Mouse (Mus musculus): ENCODE data around the gene Max. TPM values are rescaled to one million over a fixed set of nuclear protein-coding genes. Genes with fewer than 3 reads are reported as not detected.

Gene Max
- polyA plus RNA-seq, 1 experiment from 2014 or later: 18.4 TPM

DNA sequence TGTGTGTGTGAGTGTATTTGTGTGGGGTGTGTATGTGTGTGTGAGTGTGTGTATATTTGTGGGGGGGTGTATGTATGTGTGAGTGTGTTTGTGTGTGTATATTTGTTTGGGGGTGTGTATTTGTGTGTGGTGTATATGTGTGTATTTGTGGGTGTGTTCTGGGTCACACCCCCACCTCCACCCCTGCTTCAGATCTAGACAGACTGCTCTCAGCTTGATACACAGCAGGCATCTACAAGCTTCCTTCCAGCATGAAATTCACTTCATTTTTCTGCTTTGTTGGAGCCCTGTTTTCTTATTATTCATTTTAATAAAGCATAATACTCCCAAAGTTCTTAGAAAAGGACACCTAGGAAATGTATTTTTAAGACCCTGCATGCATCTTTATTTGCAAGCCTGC lies 63.9 kb downstream of the Max start:
- ATAC-seq: no peak
- H3K9ac ChIP-seq (ENCODE audit: low read depth, low read length): no peak overlapping the region
- H3K27me3 ChIP-seq (ENCODE audit: control insufficient read depth, insufficient read depth, low read depth, low read length): no peaks in the 10 kb centered on the region
- H3K4me2 ChIP-seq (ENCODE audit: low read length): no peak overlapping the region
- no peak overlapping the region for H3K4me3 ChIP-seq (ENCODE audit: low read depth, low read length)
- H3K4me1 ChIP-seq (ENCODE audit: control insufficient read depth, insufficient read depth, low read length): peaks cover 9% of the 10 kb centered on the region
- H3K9me3 ChIP-seq (replicated peaks; ENCODE audit: control insufficient read depth, low read length, poor library complexity, severe bottlenecking): no peaks in the 10 kb centered on the region
- peaks cover 4% of the 10 kb centered on the region for H3K36me3 ChIP-seq (ENCODE audit: control insufficient read depth, insufficient read depth, low read length)
- H3K27ac ChIP-seq (ENCODE audit: low read length): no peak overlapping the region

DNA sequence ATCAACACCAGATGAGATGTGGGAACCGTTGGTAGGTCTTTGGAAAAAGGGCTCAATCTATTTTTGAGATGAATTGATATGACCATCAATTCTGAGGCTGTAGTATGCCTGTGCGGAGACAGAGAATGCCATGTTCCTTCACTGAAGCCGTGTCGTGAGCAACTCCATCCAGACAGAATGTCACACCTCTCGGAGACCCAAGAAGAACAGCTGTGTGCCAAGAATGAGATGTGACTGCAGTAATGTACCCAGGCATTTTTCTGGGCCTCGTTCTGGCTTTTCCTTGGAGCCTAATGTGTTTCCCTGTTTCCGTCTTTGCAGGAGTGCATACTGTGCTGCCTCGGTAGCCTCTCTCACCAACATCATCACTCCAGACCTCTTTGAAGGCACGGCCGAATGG lies 65.0 kb downstream of the Max start:
- Histone ChIP-seq H3K4me2 (ENCODE audit: low read length) (no peak overlapping the region), H3K4me3 (ENCODE audit: low read depth, low read length) (no peak overlapping the region), H3K36me3 (ENCODE audit: control insufficient read depth, insufficient read depth, low read length) (peaks cover 7% of the 10 kb centered on the region), H3K4me1 (ENCODE audit: control insufficient read depth, insufficient read depth, low read length) (peaks cover 9% of the 10 kb centered on the region), H3K27me3 (ENCODE audit: control insufficient read depth, insufficient read depth, low read depth, low read length) (no peaks in the 10 kb centered on the region), H3K27ac (ENCODE audit: low read length) (no peak overlapping the region), H3K9me3 (replicated peaks; ENCODE audit: control insufficient read depth, low read length, poor library complexity, severe bottlenecking) (no peaks in the 10 kb centered on the region), H3K9ac (ENCODE audit: low read depth, low read length) (no peak overlapping the region)
- 88% methylated on average over 10 of the region's 10 CpGs for WGBS
- no peak for ATAC-seq

GRCm38 (mm10) chr12:76896566-76896965 lies 65.4 kb downstream of the Max start:
- Histone ChIP-seq H3K4me1 (ENCODE audit: control insufficient read depth, insufficient read depth, low read length) (peaks cover 9% of the 10 kb centered on the region), H3K27ac (ENCODE audit: low read length) (no peak overlapping the region), H3K36me3 (ENCODE audit: control insufficient read depth, insufficient read depth, low read length) (peaks cover 7% of the 10 kb centered on the region)

GRCm38 (mm10) chr12:76895777-76896176 lies 66.2 kb downstream of the Max start:
- Histone ChIP-seq H3K9me3 (replicated peaks; ENCODE audit: control insufficient read depth, low read length, poor library complexity, severe bottlenecking) (no peaks in the 10 kb centered on the region), H3K4me1 (ENCODE audit: control insufficient read depth, insufficient read depth, low read length) (peaks cover 9% of the 10 kb centered on the region), H3K27ac (ENCODE audit: low read length) (0 out of 2 replicates have a peak overlapping the region, but pooled peaks have one; percentile 32), H3K4me2 (ENCODE audit: low read length) (no peak overlapping the region), H3K9ac (ENCODE audit: low read depth, low read length) (no peak overlapping the region), H3K4me3 (ENCODE audit: low read depth, low read length) (no peak overlapping the region), H3K36me3 (ENCODE audit: control insufficient read depth, insufficient read depth, low read length) (peaks cover 7% of the 10 kb centered on the region; the same call in 1 of the 2 replicates), H3K27me3 (ENCODE audit: control insufficient read depth, insufficient read depth, low read depth, low read length) (no peaks in the 10 kb centered on the region)
- WGBS: 31% methylated on average over 7 of the region's 7 CpGs
- ATAC-seq: peak; percentile 81

More at GRCm38 (mm10) chr12:76896566-76896965, 65.4 kb downstream of the Max start:
- Histone ChIP-seq H3K4me3 (ENCODE audit: low read depth, low read length) (no peak overlapping the region), H3K9me3 (replicated peaks; ENCODE audit: control insufficient read depth, low read length, poor library complexity, severe bottlenecking) (no peaks in the 10 kb centered on the region), H3K9ac (ENCODE audit: low read depth, low read length) (no peak overlapping the region), H3K27me3 (ENCODE audit: control insufficient read depth, insufficient read depth, low read depth, low read length) (no peaks in the 10 kb centered on the region), H3K4me2 (ENCODE audit: low read length) (no peak overlapping the region)
- 89% methylated on average over 4 of the region's 4 CpGs for WGBS
- ATAC-seq: no peak

GRCm38 (mm10) chr12:76894792-76895559 lies 67.0 kb downstream of the Max start:
- Histone ChIP-seq H3K36me3 (ENCODE audit: control insufficient read depth, insufficient read depth, low read length) (peaks cover 3% of the 10 kb centered on the region; the same call in 1 of the 2 replicates), H3K27me3 (ENCODE audit: control insufficient read depth, insufficient read depth, low read depth, low read length) (no peaks in the 10 kb centered on the region), H3K4me3 (ENCODE audit: low read depth, low read length) (no peak overlapping the region), H3K9me3 (replicated peaks; ENCODE audit: control insufficient read depth, low read length, poor library complexity, severe bottlenecking) (no peaks in the 10 kb centered on the region), H3K4me1 (ENCODE audit: control insufficient read depth, insufficient read depth, low read length) (peaks cover 9% of the 10 kb centered on the region), H3K27ac (ENCODE audit: low read length) (no peak overlapping the region), H3K9ac (ENCODE audit: low read depth, low read length) (no peak overlapping the region), H3K4me2 (ENCODE audit: low read length) (no peak overlapping the region)
- WGBS: 81% methylated on average over 10 of the region's 10 CpGs
- ATAC-seq: no peak

GRCm38 (mm10) chr12:76892910-76893695 lies 68.9 kb downstream of the Max start:
- H3K4me3 ChIP-seq (ENCODE audit: low read depth, low read length): no peak overlapping the region
- H3K9ac ChIP-seq (ENCODE audit: low read depth, low read length): no peak overlapping the region
- no peaks in the 10 kb centered on the region for H3K9me3 ChIP-seq (replicated peaks; ENCODE audit: control insufficient read depth, low read length, poor library complexity, severe bottlenecking)
- no peaks in the 10 kb centered on the region for H3K27me3 ChIP-seq (ENCODE audit: control insufficient read depth, insufficient read depth, low read depth, low read length)
- H3K4me2 ChIP-seq (ENCODE audit: low read length): no peak overlapping the region
- peaks cover 3% of the 10 kb centered on the region; the same call in 1 of the 2 replicates for H3K36me3 ChIP-seq (ENCODE audit: control insufficient read depth, insufficient read depth, low read length)
- H3K4me1 ChIP-seq (ENCODE audit: control insufficient read depth, insufficient read depth, low read length): peaks cover 9% of the 10 kb centered on the region
- H3K27ac ChIP-seq (ENCODE audit: low read length): no peak overlapping the region
- WGBS: 90% methylated on average over 16 of the region's 16 CpGs
- ATAC-seq: no peak

GRCm38 (mm10) chr12:76891160-76891559 lies 70.8 kb downstream of the Max start:
- H3K9me3 ChIP-seq (replicated peaks; ENCODE audit: control insufficient read depth, low read length, poor library complexity, severe bottlenecking): no peaks in the 10 kb centered on the region
- no peak overlapping the region for H3K4me2 ChIP-seq (ENCODE audit: low read length)
- no peak for ATAC-seq
- H3K27me3 ChIP-seq (ENCODE audit: control insufficient read depth, insufficient read depth, low read depth, low read length): no peaks in the 10 kb centered on the region
- H3K4me3 ChIP-seq (ENCODE audit: low read depth, low read length): no peak overlapping the region
- H3K4me1 ChIP-seq (ENCODE audit: control insufficient read depth, insufficient read depth, low read length): peaks cover 9% of the 10 kb centered on the region
- H3K27ac ChIP-seq (ENCODE audit: low read length): no peak overlapping the region
- H3K9ac ChIP-seq (ENCODE audit: low read depth, low read length): no peak overlapping the region
- peaks cover 6% of the 10 kb centered on the region; the same call in 1 of the 2 replicates for H3K36me3 ChIP-seq (ENCODE audit: control insufficient read depth, insufficient read depth, low read length)
- WGBS: 57% methylated on average over 3 of the region's 3 CpGs

DNA sequence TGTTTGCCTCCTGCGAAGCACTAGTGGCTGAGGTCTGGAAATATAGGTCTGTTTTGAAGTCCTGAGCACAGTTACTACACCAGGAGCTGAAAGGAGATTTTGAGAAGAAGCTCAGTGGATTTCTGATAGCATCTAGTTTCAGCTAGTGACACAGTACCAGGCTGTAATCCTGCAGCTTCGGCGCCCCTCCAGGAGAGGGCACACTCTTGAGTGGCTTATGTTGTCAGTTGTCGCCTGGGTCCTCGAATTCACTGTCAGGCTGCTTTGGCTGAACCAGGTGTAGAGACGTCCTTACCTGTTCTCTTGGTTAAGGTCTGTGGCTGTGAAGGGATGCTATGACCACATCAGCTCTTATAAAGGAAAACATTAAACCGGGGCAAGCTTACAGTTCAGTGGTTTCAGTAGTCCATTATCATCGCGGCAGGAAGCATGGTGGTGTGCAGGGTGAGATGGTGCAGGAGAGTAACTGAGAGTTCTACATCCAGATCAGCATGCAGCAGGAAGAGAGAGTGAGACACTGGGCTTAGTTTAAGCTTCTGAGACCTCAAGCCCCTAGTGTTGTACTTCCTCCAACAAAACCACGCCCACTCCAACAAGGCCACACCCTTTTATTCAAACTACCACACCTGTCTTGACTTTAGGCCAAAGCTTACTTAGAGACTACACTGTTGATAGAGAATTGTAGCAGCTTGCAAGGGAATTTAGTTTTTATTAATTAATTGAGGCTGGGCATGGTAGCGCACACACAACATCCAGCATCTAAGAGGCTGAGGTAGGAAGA lies 72.4 kb downstream of the Max start:
- no peak for ATAC-seq
- Histone ChIP-seq H3K4me2 (ENCODE audit: low read length) (no peak overlapping the region), H3K9me3 (replicated peaks; ENCODE audit: control insufficient read depth, low read length, poor library complexity, severe bottlenecking) (no peaks in the 10 kb centered on the region), H3K4me3 (ENCODE audit: low read depth, low read length) (no peak overlapping the region), H3K36me3 (ENCODE audit: control insufficient read depth, insufficient read depth, low read length) (peaks cover 6% of the 10 kb centered on the region; the same call in 1 of the 2 replicates), H3K27ac (ENCODE audit: low read length) (no peak overlapping the region), H3K4me1 (ENCODE audit: control insufficient read depth, insufficient read depth, low read length) (peaks cover under 1% of the 10 kb centered on the region; the same call in 1 of the 2 replicates), H3K9ac (ENCODE audit: low read depth, low read length) (no peak overlapping the region), H3K27me3 (ENCODE audit: control insufficient read depth, insufficient read depth, low read depth, low read length) (no peaks in the 10 kb centered on the region)
- 94% methylated on average over 11 of the region's 11 CpGs for WGBS
